Mouse (Mus musculus): ENCODE data around the gene Bsg. TPM values are rescaled to one million over a fixed set of nuclear protein-coding genes. Genes with fewer than 3 reads are reported as not detected.
"Not testable (repeated sequence)": the region's sequence is repeated elsewhere in the genome, so short reads cannot be mapped to it uniquely, and the experiment has no call there.

The Bsg gene
- total RNA-seq, 2 experiments from 2014 or later, result 555 to 610 TPM

GRCm38 (mm10) chr10:79682916-79683582 is 21.2 kb upstream of the Bsg start:
- DNase-seq, result peak in 1 of 2 experiments; percentile 35

- DNase-seq, result no peak
Observed at GRCm38 (mm10) chr10:79683726-79684640, 20.3 kb upstream of the Bsg start.

GRCm38 (mm10) chr10:79684770-79685600 is 19.3 kb upstream of the Bsg start:
- no peak for DNase-seq

- DNase-seq, result no peak
Observed at GRCm38 (mm10) chr10:79686219-79686618, 18.1 kb upstream of the Bsg start.

GRCm38 (mm10) chr10:79686691-79687090 is 17.6 kb upstream of the Bsg start:
- no peak for DNase-seq

- DNase-seq, result no peak
Observed at GRCm38 (mm10) chr10:79687513-79687912, 16.8 kb upstream of the Bsg start.

GRCm38 (mm10) chr10:79688720-79689119 is 15.6 kb upstream of the Bsg start, which contains the start of gene Gzmm:
Gene Gzmm (plus strand): TSS chr10:79689020.
- no peak for DNase-seq

- DNase-seq, result no peak
Observed at GRCm38 (mm10) chr10:79689178-79689577, 15.1 kb upstream of the Bsg start.

GRCm38 (mm10) chr10:79691986-79692548 is 12.2 kb upstream of the Bsg start:
- no peak for DNase-seq

GRCm38 (mm10) chr10:79693580-79694378 is 10.5 kb upstream of the Bsg start:
- DNase-seq, result no peak

- DNase-seq, result no peak
Observed at GRCm38 (mm10) chr10:79694379-79694655, 10.0 kb upstream of the Bsg start.

GRCm38 (mm10) chr10:79695231-79696128 is 8.8 kb upstream of the Bsg start:
- peak in 1 of 2 experiments; percentile 67 for DNase-seq

GRCm38 (mm10) chr10:79696129-79696651 is 8.1 kb upstream of the Bsg start:
- no peak for DNase-seq

- no peak for DNase-seq
Observed at GRCm38 (mm10) chr10:79697916-79698315, 6.4 kb upstream of the Bsg start.

GRCm38 (mm10) chr10:79698459-79698858 is 5.8 kb upstream of the Bsg start:
- no peak for DNase-seq

- no peak for DNase-seq
Observed at GRCm38 (mm10) chr10:79700676-79701075, 3.6 kb upstream of the Bsg start.

GRCm38 (mm10) chr10:79701443-79702129 is 2.7 kb upstream of the Bsg start:
- no peak for DNase-seq

- DNase-seq, result not testable (repeated sequence)
Observed at GRCm38 (mm10) chr10:79702970-79703369, 1.3 kb upstream of the Bsg start.

GRCm38 (mm10) chr10:79703541-79703940 is 750 bp upstream of the Bsg start:
- DNase-seq, result no peak

GRCm38 (mm10) chr10:79704970-79705360 is 674 bp downstream of the Bsg start:
- DNase-seq, result no peak

Data from layer of hippocampus, postnatal 36 days (tissue).